Mouse (Mus musculus): ENCODE results near the gene Prkca. TPM values are rescaled to one million over a fixed set of nuclear protein-coding genes. Genes with fewer than 3 reads are reported as not detected.

Gene Prkca
- total and polyA plus RNA-seq, 3 experiments, result 15.3 to 30.9 (median 19.9) TPM

DNA sequence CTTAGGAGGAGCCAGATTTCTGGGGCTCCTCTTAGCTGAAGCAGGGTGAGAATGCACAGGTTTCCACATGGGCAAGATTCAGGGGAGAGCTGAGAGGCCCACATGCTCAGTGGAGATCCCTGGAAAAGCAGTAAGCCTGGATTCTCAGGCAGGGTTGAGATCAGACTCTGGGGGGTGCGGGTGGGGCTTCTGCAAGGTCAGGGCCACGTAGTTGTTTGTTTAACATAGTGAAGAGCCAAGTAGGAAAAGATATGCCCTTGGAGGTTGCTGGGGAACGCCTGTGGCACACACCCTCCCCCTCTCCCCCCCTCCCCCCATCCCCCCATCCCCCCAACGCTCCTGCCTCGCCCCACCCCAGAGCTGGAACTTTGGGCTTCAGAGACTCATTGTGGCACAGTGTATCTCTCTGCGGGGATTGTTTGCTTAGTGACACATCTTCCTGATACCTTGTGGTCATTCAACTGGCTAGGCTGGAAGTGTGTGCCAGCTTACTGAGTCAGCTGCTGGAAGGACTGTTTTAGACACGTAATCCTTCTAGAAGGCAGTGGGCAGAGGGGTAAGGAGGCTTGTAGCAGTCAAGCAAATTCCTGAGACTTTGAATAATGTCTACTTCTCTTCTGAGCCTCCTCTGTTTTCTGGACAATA lies 21.3 kb upstream of the Prkca start:
- Histone ChIP-seq H3K9ac (ENCODE audit: control insufficient read depth, low read depth, low read length, poor library complexity, severe bottlenecking) (no peak overlapping the region), H3K79me2 (ENCODE audit: control insufficient read depth, insufficient read depth, low read length, poor library complexity) (no peaks in the 10 kb centered on the region), H3K9me3 (replicated peaks; ENCODE audit: insufficient read depth, low read length) (no peaks in the 10 kb centered on the region), H3K27ac (ENCODE audit: control insufficient read depth, low read depth, low read length) (no peak overlapping the region), H3K36me3 (ENCODE audit: control insufficient read depth in 1 of 2, insufficient read depth in 2 of 2, low read length in 2 of 2) (no peaks in the 10 kb centered on the region), H3K4me3 (ENCODE audit: control insufficient read depth in 1 of 2, insufficient read depth in 1 of 2, low read depth in 2 of 2, low read length in 2 of 2) (no peak overlapping the region), H3K27me3 (ENCODE audit: control insufficient read depth in 1 of 2, insufficient read depth in 2 of 2, low read length in 2 of 2) (peaks cover 0 to 2% of the 10 kb centered on the region in 2 experiments; a peak in 1 of 4 replicates), H3K4me1 (ENCODE audit: control insufficient read depth in 1 of 2, insufficient read depth in 2 of 2, low read length in 2 of 2) (peaks cover 0 to 5% of the 10 kb centered on the region in 2 experiments; a peak in 1 of 4 replicates)
- DNase-seq (ENCODE audit: low read depth, low spot score), result no peak
- no peak for TF ChIP-seq HCFC1 (IDR thresholded peaks at IDR 0.05; ENCODE audit: low read depth, low read length)
- no peak for TF ChIP-seq TAL1 (IDR thresholded peaks at IDR 0.05; ENCODE audit: low read length)
- TF ChIP-seq USF2 (IDR thresholded peaks at IDR 0.05; ENCODE audit: borderline replicate concordance in 1 of 2, insufficient read depth in 1 of 2, low read depth in 1 of 2, low read length in 2 of 2), result no peak
- no peak for TF ChIP-seq GABPA (IDR thresholded peaks at IDR 0.05; ENCODE audit: low read depth, low read length)
- TF ChIP-seq POLR2A (IDR thresholded peaks at IDR 0.05; ENCODE audit: control insufficient read depth in 1 of 2, insufficient read depth in 1 of 2, low read depth in 1 of 2, low read length in 2 of 2, poor library complexity in 1 of 2), result no peak
- TF ChIP-seq NELFE (IDR thresholded peaks at IDR 0.05; ENCODE audit: low read depth, low read length), result no peak
- no peak for TF ChIP-seq ZC3H11A (IDR thresholded peaks at IDR 0.05; ENCODE audit: low read depth, low read length)
- no peak for TF ChIP-seq MAZ (IDR thresholded peaks at IDR 0.05; ENCODE audit: low read depth, low read length)
- TF ChIP-seq POLR2AphosphoS5 (IDR thresholded peaks at IDR 0.05; ENCODE audit: borderline replicate concordance, low read depth, low read length), result no peak
- no peak for TF ChIP-seq MEF2A (IDR thresholded peaks at IDR 0.05; ENCODE audit: extremely low read depth, insufficient replicate concordance, low read depth, low read length, poor library complexity, severe bottlenecking)
- TF ChIP-seq CHD1 (IDR thresholded peaks at IDR 0.05; ENCODE audit: low read depth, low read length), result no peak
- TF ChIP-seq UBTF (IDR thresholded peaks at IDR 0.05; ENCODE audit: borderline replicate concordance, insufficient read depth, low read depth, low read length), result no peak
- no peak for TF ChIP-seq GATA1 (IDR thresholded peaks at IDR 0.05; ENCODE audit: low read depth, low read length)
- no peak for TF ChIP-seq MAX (IDR thresholded peaks at IDR 0.05; ENCODE audit: low read length)
- no peak for TF ChIP-seq ZKSCAN1 (IDR thresholded peaks at IDR 0.05; ENCODE audit: low read depth, low read length)

DNA sequence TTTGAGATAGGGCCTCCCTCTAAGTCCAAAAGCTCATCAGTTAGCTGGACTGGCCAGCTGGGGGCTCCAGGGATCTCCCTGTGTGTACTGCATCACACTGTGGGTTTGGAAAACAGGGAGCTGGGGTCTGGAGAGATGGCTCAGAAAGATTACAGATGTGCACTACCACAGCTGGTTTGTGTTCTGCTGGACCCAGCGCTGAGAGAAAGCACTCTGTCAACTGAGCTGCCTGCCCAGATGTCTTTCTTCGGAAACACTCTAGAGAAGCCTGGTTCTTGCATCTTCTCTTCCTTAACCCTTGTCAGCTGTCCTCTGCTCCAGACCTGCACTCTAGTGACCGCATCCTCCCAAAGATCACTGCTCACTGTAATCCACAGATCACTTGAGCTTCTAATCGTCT lies 20.3 kb upstream of the Prkca start:
- Histone ChIP-seq H3K27me3 (ENCODE audit: control insufficient read depth in 1 of 2, insufficient read depth in 2 of 2, low read length in 2 of 2) (peaks cover 0 to 2% of the 10 kb centered on the region in 2 experiments; a peak in 2 of 4 replicates), H3K9me3 (replicated peaks; ENCODE audit: insufficient read depth, low read length) (no peaks in the 10 kb centered on the region), H3K36me3 (ENCODE audit: control insufficient read depth in 1 of 2, insufficient read depth in 2 of 2, low read length in 2 of 2) (no peaks in the 10 kb centered on the region), H3K9ac (ENCODE audit: control insufficient read depth, low read depth, low read length, poor library complexity, severe bottlenecking) (no peak overlapping the region), H3K27ac (ENCODE audit: control insufficient read depth, low read depth, low read length) (no peak overlapping the region), H3K4me3 (ENCODE audit: control insufficient read depth in 1 of 2, insufficient read depth in 1 of 2, low read depth in 2 of 2, low read length in 2 of 2) (no peak overlapping the region), H3K4me1 (ENCODE audit: control insufficient read depth in 1 of 2, insufficient read depth in 2 of 2, low read length in 2 of 2) (peaks cover 0 to 5% of the 10 kb centered on the region in 2 experiments; a peak in 1 of 4 replicates), H3K79me2 (ENCODE audit: control insufficient read depth, insufficient read depth, low read length, poor library complexity) (no peaks in the 10 kb centered on the region)
- no peak for DNase-seq (ENCODE audit: low read depth, low spot score)
- no peak for TF ChIP-seq NRF1 (IDR thresholded peaks at IDR 0.05; ENCODE audit: insufficient read depth, low read depth, low read length, poor library complexity, severe bottlenecking)
- TF ChIP-seq MAZ (IDR thresholded peaks at IDR 0.05; ENCODE audit: low read depth, low read length), result no peak
- no peak for TF ChIP-seq CHD2 (IDR thresholded peaks at IDR 0.05; ENCODE audit: low read length)
- no peak for TF ChIP-seq ZNF384 (IDR thresholded peaks at IDR 0.05; ENCODE audit: low read depth, low read length)
- no peak for TF ChIP-seq MAFK (IDR thresholded peaks at IDR 0.05; ENCODE audit: borderline replicate concordance, low read depth, low read length)
- no peak for TF ChIP-seq GATA1 (IDR thresholded peaks at IDR 0.05; ENCODE audit: low read depth, low read length)
- no peak for TF ChIP-seq RAD21 (IDR thresholded peaks at IDR 0.05; ENCODE audit: low read depth, low read length)
- TF ChIP-seq UBTF (IDR thresholded peaks at IDR 0.05; ENCODE audit: borderline replicate concordance, insufficient read depth, low read depth, low read length), result no peak
- no peak for TF ChIP-seq SIN3A (IDR thresholded peaks at IDR 0.05; ENCODE audit: low read length)
- TF ChIP-seq ETS1 (IDR thresholded peaks at IDR 0.05; ENCODE audit: low read depth, low read length), result no peak
- no peak for TF ChIP-seq CTCF (IDR thresholded peaks at IDR 0.05 in 2 of 3, conservative IDR thresholded peaks at IDR 0.05 in 1 of 3; ENCODE audit: control insufficient read depth in 1 of 3, insufficient read depth in 1 of 3, low read depth in 2 of 3, low read length in 3 of 3, poor library complexity in 1 of 3, severe bottlenecking in 1 of 3)
- TF ChIP-seq ELF1 (IDR thresholded peaks at IDR 0.05; ENCODE audit: low read depth, low read length), result no peak
- no peak for TF ChIP-seq MEF2A (IDR thresholded peaks at IDR 0.05; ENCODE audit: extremely low read depth, insufficient replicate concordance, low read depth, low read length, poor library complexity, severe bottlenecking)
- no peak for TF ChIP-seq BHLHE40 (IDR thresholded peaks at IDR 0.05; ENCODE audit: borderline replicate concordance, low read depth, low read length)
- TF ChIP-seq POLR2AphosphoS2 (IDR thresholded peaks at IDR 0.05; ENCODE audit: low read length), result no peak
- TF ChIP-seq USF1 (IDR thresholded peaks at IDR 0.05; ENCODE audit: low read depth, low read length), result no peak
- TF ChIP-seq CHD1 (IDR thresholded peaks at IDR 0.05; ENCODE audit: low read depth, low read length), result no peak
- no peak for TF ChIP-seq HCFC1 (IDR thresholded peaks at IDR 0.05; ENCODE audit: low read depth, low read length)
- no peak for TF ChIP-seq ZMIZ1 (IDR thresholded peaks at IDR 0.05; ENCODE audit: low read depth, low read length)
- no peak for TF ChIP-seq ZC3H11A (IDR thresholded peaks at IDR 0.05; ENCODE audit: low read depth, low read length)

All from MEL (cell line).